Mouse (Mus musculus) intestine, embryonic 15.5 days (tissue): ENCODE results near the gene Dtx3. TPM values are rescaled to one million over a fixed set of nuclear protein-coding genes. Genes with fewer than 3 reads are reported as not detected.
"Not testable (repeated sequence)": the region's sequence is repeated elsewhere in the genome, so short reads cannot be mapped to it uniquely, and the experiment has no call there.

ENCODE experiments used
- ATAC-seq: fragments of 200-750 bp; cut with Nextera tagmentation; 2 replicates; pipeline ENCODE4 v1.8.0; 2017; ENCODE audit warnings: moderate TSS enrichment, moderate library complexity
- H3K27ac ChIP-seq: fragments of 300-500 bp; sonication (generic); 2 replicates; pipeline ENCODE4 v1.5.1; 2015; ENCODE audit warnings: mild to moderate bottlenecking, inconsistent platforms
- H3K27me3 ChIP-seq: fragments of 300-500 bp; sonication (generic); replicated peaks from 2 replicates; pipeline ENCODE4 v1.6.1; 2015; ENCODE audit warnings: inconsistent platforms
- H3K36me3 ChIP-seq: fragments of 300-500 bp; sonication (generic); 2 replicates; pipeline ENCODE4 v1.6.1; 2015; ENCODE audit warnings: inconsistent platforms
- H3K4me1 ChIP-seq: fragments of 300-500 bp; sonication (generic); replicated peaks from 2 replicates; pipeline ENCODE4 v1.6.1; 2015; ENCODE audit warnings: inconsistent platforms
- H3K4me2 ChIP-seq: fragments of 300-500 bp; sonication (generic); replicated peaks from 2 replicates; pipeline ENCODE4 v1.6.1; 2015; ENCODE audit warnings: mild to moderate bottlenecking, inconsistent platforms
- H3K4me3 ChIP-seq: fragments of 300-500 bp; sonication (generic); replicated peaks from 2 replicates; pipeline ENCODE4 v1.5.1; 2015; ENCODE audit warnings: inconsistent platforms
- H3K9ac ChIP-seq: fragments of 300-500 bp; sonication (generic); 2 replicates; pipeline ENCODE4 v1.6.1; 2015; ENCODE audit warnings: inconsistent platforms
- H3K9me3 ChIP-seq: fragments of 300-500 bp; sonication (generic); 2 replicates; pipeline ENCODE4 v1.6.1; 2016; ENCODE audit warnings: inconsistent platforms
- WGBS: fragments of 180-500 bp; shearing (Covaris S2); methylation state at CpG from one replicate; pipeline ENCODE4 v1.1.7; 2015; 5-methylcytosine and 5-hydroxymethylcytosine counted together
- polyA plus RNA-seq: library from polyadenylated mRNA; unstranded; fragments of >200 nt; fragmentation: Nextera tagmentation; extraction: Ambion mirVana; gene quantifications from 2 replicates; pipeline ENCODE4 v1.2.1, GENCODE M21; 2015

Gene Dtx3
- polyA plus RNA-seq, 1 experiment from 2014 or later = 70.6 TPM

DNA sequence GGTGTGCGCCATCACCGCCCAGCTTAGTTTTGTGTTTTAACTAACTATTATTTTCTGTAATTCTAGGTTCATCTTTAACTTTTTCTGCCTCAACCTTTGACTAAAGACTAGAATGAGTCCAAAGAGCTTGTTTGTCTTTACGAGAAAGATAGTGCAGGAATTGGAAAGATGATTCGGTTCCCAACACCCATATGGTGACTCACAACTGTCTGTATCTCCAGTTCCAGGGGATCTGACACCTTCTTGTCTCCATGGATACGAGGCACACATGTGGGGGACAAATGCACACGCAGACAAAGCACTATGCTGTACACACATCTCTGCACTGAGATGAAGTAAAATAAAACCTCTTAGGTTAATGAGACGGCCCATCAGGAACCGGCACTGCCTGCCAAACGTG, 35.4 kb downstream of the Dtx3 start:
- Histone ChIP-seq H3K27me3 (no peaks in the 10 kb centered on the region), H3K4me1 (no peaks in the 10 kb centered on the region), H3K9ac (no peak overlapping the region), H3K4me2 (no peak overlapping the region), H3K36me3 (no peaks in the 10 kb centered on the region), H3K4me3 (no peak overlapping the region), H3K27ac (no peak overlapping the region), H3K9me3 (no peaks in the 10 kb centered on the region)
- 75% methylated on average over 9 of the region's 9 CpGs for WGBS
- ATAC-seq = no peak

DNA sequence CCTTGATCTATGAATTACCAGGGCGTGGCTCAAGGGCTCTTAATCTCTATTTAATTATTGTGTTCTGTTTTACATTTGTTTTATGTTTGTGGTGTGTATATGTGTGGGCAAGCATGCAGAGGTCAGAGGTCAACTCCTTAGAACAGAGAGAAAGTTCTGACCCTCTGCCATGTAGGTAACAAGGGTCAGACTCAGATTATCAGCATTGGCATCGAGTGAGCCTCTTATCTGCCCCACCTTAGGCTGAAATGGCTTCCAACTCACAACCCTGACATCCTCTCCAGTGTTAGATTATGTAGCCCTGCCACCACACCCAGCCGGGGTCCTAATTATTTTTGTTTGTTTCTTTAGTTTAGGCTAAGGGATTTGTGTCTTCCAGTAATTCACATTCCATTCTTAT, 37.1 kb downstream of the Dtx3 start:
- no peaks in the 10 kb centered on the region for H3K27me3 ChIP-seq
- no peaks in the 10 kb centered on the region for H3K9me3 ChIP-seq
- H3K36me3 ChIP-seq = no peaks in the 10 kb centered on the region
- no peak for ATAC-seq
- H3K4me3 ChIP-seq = no peak overlapping the region
- H3K27ac ChIP-seq = no peak overlapping the region
- no peak overlapping the region for H3K4me2 ChIP-seq
- 52% methylated on average over 3 of the region's 3 CpGs for WGBS
- no peak overlapping the region for H3K9ac ChIP-seq
- H3K4me1 ChIP-seq = 0 out of 2 replicates have a peak, but pooled peaks cover 3% of the 10 kb centered on the region

DNA sequence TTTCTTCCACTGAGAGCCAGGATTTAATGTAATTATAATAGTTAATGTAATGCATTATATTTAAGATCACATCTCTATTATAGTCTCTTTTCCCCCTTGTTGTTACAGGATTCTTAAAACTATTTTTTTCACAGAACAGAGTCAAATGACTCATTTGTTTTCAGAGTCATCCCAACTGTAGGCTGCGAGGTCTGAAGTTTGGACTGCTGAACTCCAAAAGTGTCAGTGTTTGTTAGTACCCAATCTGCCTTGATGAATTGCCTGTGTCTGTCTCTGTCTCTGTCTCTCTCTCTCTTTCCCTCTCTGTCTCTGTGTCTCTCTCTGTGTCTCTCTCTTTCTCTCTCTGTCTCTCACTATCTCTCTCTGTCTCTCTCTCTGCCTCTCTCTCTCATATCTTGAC, 39.0 kb downstream of the Dtx3 start:
- H3K27ac ChIP-seq = peak overlapping the region; percentile 51; the same call in 1 of the 2 replicates
- H3K36me3 ChIP-seq = no peaks in the 10 kb centered on the region
- H3K4me3 ChIP-seq = no peak overlapping the region
- no peak overlapping the region for H3K4me2 ChIP-seq
- 0 out of 2 replicates have a peak, but pooled peaks have one; percentile 37 for ATAC-seq
- H3K9me3 ChIP-seq = no peaks in the 10 kb centered on the region
- 0 out of 2 replicates have a peak, but pooled peaks cover 3% of the 10 kb centered on the region for H3K4me1 ChIP-seq
- no peaks in the 10 kb centered on the region for H3K27me3 ChIP-seq
- WGBS = 48% methylated on average over 1 of the region's 1 CpGs
- no peak overlapping the region for H3K9ac ChIP-seq

DNA sequence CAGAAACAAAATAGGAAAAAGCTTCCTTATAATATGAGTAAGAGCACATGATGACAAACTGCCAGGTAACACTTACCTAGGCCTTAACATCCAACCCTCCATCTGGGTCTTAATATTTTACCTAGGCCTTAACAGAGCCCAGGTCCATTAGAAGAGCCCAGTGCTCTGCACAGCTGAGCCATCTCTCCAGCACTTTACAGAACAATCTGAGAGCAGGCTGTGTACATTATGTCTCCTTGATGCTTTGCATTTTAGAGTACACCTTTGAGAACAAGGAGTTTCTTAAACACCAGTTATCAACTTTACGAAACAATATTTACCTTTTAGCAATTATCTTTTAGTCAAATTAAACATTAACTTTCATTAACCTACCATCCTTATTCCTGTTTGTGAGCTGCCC, 39.4 kb downstream of the Dtx3 start:
- no peaks in the 10 kb centered on the region for H3K36me3 ChIP-seq
- H3K4me1 ChIP-seq = 0 out of 2 replicates have a peak, but pooled peaks cover 3% of the 10 kb centered on the region
- H3K9me3 ChIP-seq = no peaks in the 10 kb centered on the region; the same call in 1 of the 2 replicates
- WGBS = 52% methylated on average over 1 of the region's 1 CpGs
- peak; percentile 59 for ATAC-seq
- H3K9ac ChIP-seq = no peak overlapping the region
- H3K27me3 ChIP-seq = no peaks in the 10 kb centered on the region
- no peak overlapping the region for H3K4me2 ChIP-seq
- no peak overlapping the region for H3K4me3 ChIP-seq
- peak overlapping the region; percentile 74 for H3K27ac ChIP-seq

DNA sequence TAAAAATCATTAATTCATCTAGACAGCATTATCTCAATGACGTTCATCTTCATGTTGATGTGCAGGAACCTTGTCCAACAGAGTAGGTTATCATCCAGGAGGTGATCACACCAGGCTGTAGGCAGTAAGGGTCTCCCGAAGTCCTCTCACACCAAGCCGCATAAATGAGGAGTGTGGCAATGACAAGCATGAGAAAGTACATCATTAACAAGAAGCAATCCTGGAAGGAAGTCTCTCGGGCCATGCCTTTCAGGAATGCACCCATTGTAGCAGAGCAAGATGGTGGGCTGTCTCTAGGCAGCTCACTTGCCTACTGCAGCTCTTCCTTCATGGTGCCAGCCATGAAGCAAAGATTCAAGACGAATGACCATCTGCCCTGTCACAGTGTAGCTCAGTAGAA, 40.9 kb downstream of the Dtx3 start:
- no peak overlapping the region for H3K9ac ChIP-seq
- no peak overlapping the region for H3K4me3 ChIP-seq
- 83% methylated on average over 5 of the region's 5 CpGs for WGBS
- H3K36me3 ChIP-seq = no peaks in the 10 kb centered on the region
- H3K27ac ChIP-seq = peak overlapping the region; percentile 2; the same call in 1 of the 2 replicates
- H3K4me2 ChIP-seq = no peak overlapping the region
- H3K4me1 ChIP-seq = 0 out of 2 replicates have a peak, but pooled peaks cover 3% of the 10 kb centered on the region
- H3K9me3 ChIP-seq = no peaks in the 10 kb centered on the region; the same call in 1 of the 2 replicates
- no peak for ATAC-seq
- no peaks in the 10 kb centered on the region for H3K27me3 ChIP-seq

DNA sequence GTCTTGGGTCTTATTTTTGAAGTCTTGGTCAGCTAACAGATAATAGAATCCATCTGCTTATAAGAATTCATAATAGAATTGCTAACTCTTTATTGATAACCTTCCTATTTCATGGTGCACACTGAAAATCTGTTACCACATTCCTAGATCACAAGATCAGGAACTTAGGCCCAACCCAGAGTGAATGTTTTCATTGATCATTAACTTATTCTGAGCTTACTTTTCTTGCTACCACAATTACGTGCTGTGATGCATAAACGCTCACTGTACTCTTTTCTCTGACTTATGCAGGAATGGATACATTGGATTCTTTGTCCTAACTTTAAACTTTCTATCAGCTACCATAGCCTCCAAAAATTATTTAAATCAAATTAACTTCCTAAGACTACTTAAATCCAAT, 41.3 kb downstream of the Dtx3 start:
- 79% methylated on average over 2 of the region's 2 CpGs for WGBS
- no peak overlapping the region for H3K9ac ChIP-seq
- H3K4me1 ChIP-seq = 0 out of 2 replicates have a peak, but pooled peaks cover 3% of the 10 kb centered on the region
- H3K27me3 ChIP-seq = no peaks in the 10 kb centered on the region
- H3K27ac ChIP-seq = no peak overlapping the region
- ATAC-seq = no peak
- no peaks in the 10 kb centered on the region for H3K36me3 ChIP-seq
- no peak overlapping the region for H3K4me3 ChIP-seq
- no peak overlapping the region for H3K4me2 ChIP-seq
- no peaks in the 10 kb centered on the region; the same call in 1 of the 2 replicates for H3K9me3 ChIP-seq

- 94% methylated on average over 7 of the region's 7 CpGs for WGBS
- Histone ChIP-seq H3K27ac (no peak overlapping the region), H3K4me3 (no peak overlapping the region), H3K4me1 (0 out of 2 replicates have a peak, but pooled peaks cover 3% of the 10 kb centered on the region), H3K36me3 (no peaks in the 10 kb centered on the region), H3K4me2 (no peak overlapping the region), H3K27me3 (no peaks in the 10 kb centered on the region), H3K9ac (no peak overlapping the region), H3K9me3 (no peaks in the 10 kb centered on the region; the same call in 1 of the 2 replicates)
- no peak for ATAC-seq
Measured at GRCm38 (mm10) chr10:127153323-127153722, 42.2 kb downstream of the Dtx3 start.

GRCm38 (mm10) chr10:127152556-127152955, 43.0 kb downstream of the Dtx3 start:
- WGBS = 84% methylated on average over 10 of the region's 10 CpGs

DNA sequence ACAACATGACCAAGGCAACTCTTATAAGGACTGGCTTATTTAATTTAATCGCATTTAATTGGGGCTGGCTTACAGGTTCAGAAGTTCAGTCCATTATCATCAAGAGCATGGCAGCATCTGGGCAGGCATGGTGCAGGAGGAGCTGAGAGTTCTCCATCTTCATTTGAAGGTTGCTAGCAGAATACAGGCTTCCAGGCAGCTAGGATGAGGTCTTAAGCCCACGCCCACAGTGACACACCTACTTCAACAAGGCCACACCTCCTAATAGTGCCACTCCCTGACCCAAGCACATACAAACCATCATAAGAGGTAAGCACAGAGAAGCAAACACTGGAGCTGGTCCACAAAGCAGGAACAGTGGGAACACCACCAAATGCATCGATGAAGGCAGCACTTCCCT, 44.3 kb downstream of the Dtx3 start:
- not testable (repeated sequence) for H3K4me2 ChIP-seq, H3K27ac ChIP-seq
- 86% methylated on average over 3 of the region's 3 CpGs for WGBS

More at GRCm38 (mm10) chr10:127152556-127152955, 43.0 kb downstream of the Dtx3 start:
- not testable (repeated sequence) for H3K36me3 ChIP-seq, H3K27me3 ChIP-seq, H3K4me1 ChIP-seq, H3K4me3 ChIP-seq, H3K4me2 ChIP-seq, H3K27ac ChIP-seq, H3K9me3 ChIP-seq, ATAC-seq, H3K9ac ChIP-seq

GRCm38 (mm10) chr10:127150471-127150872, 45.1 kb downstream of the Dtx3 start:
- no peak overlapping the region for H3K4me2 ChIP-seq
- WGBS = 56% methylated on average over 4 of the region's 4 CpGs
- ATAC-seq = peak; percentile 71
- H3K9ac ChIP-seq = no peak overlapping the region
- H3K27ac ChIP-seq = no peak overlapping the region
- H3K36me3 ChIP-seq = no peaks in the 10 kb centered on the region
- no peak overlapping the region for H3K4me3 ChIP-seq
- H3K27me3 ChIP-seq = no peaks in the 10 kb centered on the region
- H3K4me1 ChIP-seq = 0 out of 2 replicates have a peak, but pooled peaks cover 3% of the 10 kb centered on the region
- H3K9me3 ChIP-seq = no peaks in the 10 kb centered on the region; the same call in 1 of the 2 replicates

More for the DNA sequence above, 44.3 kb downstream of the Dtx3 start:
- not testable (repeated sequence) for H3K27me3 ChIP-seq, H3K4me1 ChIP-seq, H3K9ac ChIP-seq, H3K4me3 ChIP-seq, ATAC-seq, H3K36me3 ChIP-seq, H3K9me3 ChIP-seq

- H3K4me3 ChIP-seq = no peak overlapping the region
- no peaks in the 10 kb centered on the region for H3K27me3 ChIP-seq
- no peak overlapping the region for H3K4me2 ChIP-seq
- WGBS = 83% methylated on average over 6 of the region's 6 CpGs
- H3K4me1 ChIP-seq = no peaks in the 10 kb centered on the region; the same call in 1 of the 2 replicates
- H3K9ac ChIP-seq = no peak overlapping the region
- H3K36me3 ChIP-seq = no peaks in the 10 kb centered on the region
- no peaks in the 10 kb centered on the region; the same call in 1 of the 2 replicates for H3K9me3 ChIP-seq
- ATAC-seq = no peak
- no peak overlapping the region for H3K27ac ChIP-seq
Measured at GRCm38 (mm10) chr10:127147135-127147534, 48.4 kb downstream of the Dtx3 start.

DNA sequence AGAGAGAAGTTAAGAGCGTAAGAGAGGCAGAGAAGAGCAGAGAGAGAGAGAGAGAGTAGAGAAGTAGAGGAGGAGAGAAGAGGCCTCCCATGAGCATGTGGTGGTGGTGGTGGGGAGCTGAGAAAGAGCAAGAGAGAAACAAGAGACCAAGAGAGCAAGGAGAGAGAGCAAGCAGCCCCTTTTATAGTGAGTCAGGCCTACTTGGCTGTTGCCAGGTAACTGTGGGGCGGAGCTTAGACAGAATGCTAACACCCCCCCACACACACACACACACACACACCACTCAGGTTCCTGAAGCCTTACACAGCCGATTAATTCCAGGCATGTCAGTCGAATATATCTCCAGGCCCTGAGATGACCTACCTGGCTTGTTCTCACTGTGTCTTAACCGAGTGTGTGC, 50.2 kb downstream of the Dtx3 start:
- Histone ChIP-seq H3K4me2 (no peak overlapping the region), H3K27me3 (no peaks in the 10 kb centered on the region), H3K9me3 (no peaks in the 10 kb centered on the region), H3K4me3 (no peak overlapping the region), H3K4me1 (no peaks in the 10 kb centered on the region; the same call in 1 of the 2 replicates), H3K27ac (no peak overlapping the region), H3K36me3 (no peaks in the 10 kb centered on the region), H3K9ac (no peak overlapping the region)
- WGBS = 79% methylated on average over 5 of the region's 5 CpGs
- ATAC-seq = no peak

- 75% methylated on average over 7 of the region's 7 CpGs for WGBS
- H3K27ac ChIP-seq = no peak overlapping the region
- no peak for ATAC-seq
Measured at GRCm38 (mm10) chr10:127144536-127144935, 51.0 kb downstream of the Dtx3 start.

More at GRCm38 (mm10) chr10:127144536-127144935, 51.0 kb downstream of the Dtx3 start:
- no peak overlapping the region for H3K4me3 ChIP-seq
- no peak overlapping the region for H3K9ac ChIP-seq
- no peaks in the 10 kb centered on the region for H3K36me3 ChIP-seq
- H3K27me3 ChIP-seq = no peaks in the 10 kb centered on the region
- no peaks in the 10 kb centered on the region; the same call in 1 of the 2 replicates for H3K4me1 ChIP-seq
- H3K4me2 ChIP-seq = no peak overlapping the region
- no peaks in the 10 kb centered on the region for H3K9me3 ChIP-seq
